Mouse (Mus musculus) limb, embryonic 12.5 days (tissue): ENCODE measurements around the gene Rpl13. TPM values are rescaled to one million over a fixed set of nuclear protein-coding genes. Genes with fewer than 3 reads are reported as not detected.

Experiments
- ATAC-seq: fragments of 200-750 bp; cut with Nextera tagmentation; 2 replicates; pipeline ENCODE4 v1.8.0; 2017; ENCODE audit warnings: low read depth, moderate TSS enrichment; ENCODE audit not compliant: insufficient number of reproducible peaks, insufficient read depth, low FRiP score, low TSS enrichment
- H3K27ac ChIP-seq: fragments of 300-500 bp; sonication (generic); 2 replicates; pipeline ENCODE4 v1.5.1; 2016; ENCODE audit warnings: mild to moderate bottlenecking, moderate library complexity
- H3K27me3 ChIP-seq: fragments of 300-500 bp; sonication (generic); 2 replicates; pipeline ENCODE4 v1.6.1; 2016; ENCODE audit warnings: mild to moderate bottlenecking, moderate library complexity
- H3K36me3 ChIP-seq: fragments of 300-500 bp; sonication (generic); 2 replicates; pipeline ENCODE4 v1.6.1; 2016; ENCODE audit warnings: mild to moderate bottlenecking, moderate library complexity
- H3K4me1 ChIP-seq: fragments of 300-500 bp; sonication (generic); replicated peaks from 2 replicates; pipeline ENCODE4 v1.6.1; 2016
- H3K4me2 ChIP-seq: fragments of 300-500 bp; sonication (generic); 2 replicates; pipeline ENCODE4 v1.6.1; 2016; ENCODE audit warnings: mild to moderate bottlenecking, moderate library complexity
- H3K4me3 ChIP-seq: fragments of 300-500 bp; sonication (generic); replicated peaks from 2 replicates; pipeline ENCODE4 v1.5.1; 2016; ENCODE audit warnings: mild to moderate bottlenecking
- H3K9ac ChIP-seq: fragments of 300-500 bp; sonication (generic); replicated peaks from 2 replicates; pipeline ENCODE4 v1.6.1; 2016; ENCODE audit warnings: mild to moderate bottlenecking, moderate library complexity
- H3K9me3 ChIP-seq: fragments of 300-500 bp; sonication (generic); 2 replicates; pipeline ENCODE4 v1.6.1; 2016; ENCODE audit warnings: mild to moderate bottlenecking, moderate library complexity
- WGBS: fragments of 180-500 bp; shearing (Covaris S2); methylation state at CpG from one replicate; pipeline ENCODE4 v1.1.7; 2016; 5-methylcytosine and 5-hydroxymethylcytosine counted together
- polyA plus RNA-seq: library from polyadenylated mRNA; unstranded; fragments of >200 nt; fragmentation: Nextera tagmentation; extraction: Ambion mirVana; gene quantifications from 2 replicates; pipeline ENCODE4 v1.2.1, GENCODE M21; 2016

Gene Rpl13
- polyA plus RNA-seq: 1,503 and 1,509 TPM in 2 replicates

DNA sequence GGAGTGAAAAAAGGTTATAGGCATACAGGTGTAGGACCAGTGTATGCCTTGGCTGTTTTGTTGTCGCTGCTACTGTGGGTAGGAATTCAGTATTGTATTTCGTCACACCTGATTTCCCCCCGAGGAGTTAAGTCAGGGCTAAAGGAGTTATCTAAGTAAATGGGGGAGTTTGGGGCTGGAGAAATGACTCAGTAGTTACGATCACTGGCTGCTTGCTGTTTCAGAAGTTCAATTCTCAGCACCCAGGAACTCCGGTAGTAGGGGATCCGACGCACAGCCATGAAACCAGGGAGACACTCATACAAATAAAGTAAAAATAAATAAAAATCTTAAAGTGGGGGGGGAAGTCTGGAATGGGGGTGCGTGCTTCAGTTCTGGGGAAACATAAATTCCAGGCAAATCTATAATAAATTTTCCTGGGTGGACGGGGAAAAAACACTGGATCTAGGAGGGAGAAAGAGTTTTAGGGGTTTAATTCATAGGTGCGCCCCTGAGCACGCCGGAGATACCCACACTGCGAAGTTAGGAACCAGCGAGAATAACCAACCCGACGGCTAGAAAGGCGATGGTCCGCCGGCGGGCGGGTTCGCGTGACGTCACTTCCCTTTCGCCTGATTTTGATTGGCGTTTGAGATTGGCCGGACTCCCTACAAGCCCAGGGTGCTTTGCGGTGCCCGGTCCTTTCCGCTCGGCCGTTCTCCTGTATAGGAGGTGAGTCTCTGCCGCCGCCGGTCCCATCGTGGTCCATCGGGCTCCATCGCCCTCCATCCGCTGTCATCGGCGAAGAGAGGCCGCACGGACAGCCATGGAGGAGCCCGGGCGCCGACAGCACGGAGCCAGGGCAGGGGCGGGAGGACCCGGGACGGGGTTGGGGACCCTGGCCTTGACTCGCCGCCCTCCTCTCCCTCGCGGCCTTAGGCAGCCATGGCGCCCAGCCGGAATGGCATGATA, at the start of gene Rpl13:
Rpl13 (plus strand) TSS at position 616 of the 951 bp plus-strand sequence.
- peak within 1 kb of the TSS; percentile 78 for H3K4me3 ChIP-seq
- peaks cover 12% of the 10 kb centered on the region for H3K4me1 ChIP-seq
- H3K9me3 ChIP-seq: no peaks in the 10 kb centered on the region
- peak within 1 kb of the TSS; percentile 97 for H3K27ac ChIP-seq
- WGBS: 2% methylated on average over 55 of the region's 56 CpGs
- peak; percentile 94 for ATAC-seq
- peak within 1 kb of the TSS; percentile 96 for H3K9ac ChIP-seq
- peak within 1 kb of the TSS; percentile 92 for H3K4me2 ChIP-seq
- peaks cover 44% of the 10 kb centered on the region for H3K36me3 ChIP-seq
- no peaks in the 10 kb centered on the region for H3K27me3 ChIP-seq

DNA sequence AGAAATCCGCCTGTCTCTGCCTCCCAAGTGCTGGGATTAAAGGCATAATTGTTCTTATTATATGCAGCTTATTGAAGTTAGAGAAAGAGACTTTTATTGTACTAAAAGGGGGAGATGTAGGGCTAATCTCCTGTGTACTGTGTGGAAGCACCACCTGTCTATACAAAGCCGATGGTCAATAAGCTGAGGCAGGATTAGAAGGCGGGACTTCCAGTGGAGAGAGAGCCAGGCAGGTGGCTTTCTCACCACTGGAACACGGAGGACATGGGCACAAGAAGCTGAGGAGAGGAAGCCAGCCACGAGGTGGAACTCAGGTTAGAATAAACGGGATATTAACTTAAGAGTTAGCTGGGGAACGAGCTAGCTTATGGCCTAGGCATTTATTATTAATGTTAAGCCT, 39.4 kb upstream of the Rpl13 start, which contains the start of gene Spg7:
Spg7 (plus strand) TSS at position 222 of the 400 bp plus-strand sequence.
- Histone ChIP-seq H3K27me3 (no peaks in the 10 kb centered on the region), H3K27ac (no peak within 1 kb of the TSS), H3K4me1 (peaks cover 23% of the 10 kb centered on the region), H3K36me3 (peaks cover 7% of the 10 kb centered on the region), H3K9ac (no peak within 1 kb of the TSS), H3K4me2 (0 out of 2 replicates have a peak within 1 kb of the TSS, but pooled peaks have one; percentile 66), H3K4me3 (no peak within 1 kb of the TSS), H3K9me3 (no peaks in the 10 kb centered on the region)
- 72% methylated on average over 7 of the region's 7 CpGs for WGBS
- ATAC-seq: no peak

DNA sequence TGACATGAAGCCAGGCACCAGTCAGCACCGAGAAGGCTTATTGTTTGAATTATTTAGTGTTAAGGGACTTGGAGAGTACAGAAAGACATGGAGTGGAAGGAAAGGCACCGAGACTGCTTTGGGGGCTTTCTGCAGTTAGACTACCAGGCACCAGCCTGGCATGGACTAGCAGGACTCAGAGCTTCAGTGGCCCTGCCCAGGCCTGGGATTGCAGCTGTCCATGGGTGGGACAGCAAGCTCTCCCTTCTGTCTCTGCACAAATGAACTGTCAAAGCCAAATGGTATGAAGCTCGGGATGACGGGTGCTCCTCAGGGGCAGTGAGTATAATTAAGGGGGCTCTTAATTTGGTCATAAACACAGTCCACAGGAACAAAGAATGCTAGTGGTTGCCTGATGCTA, 38.1 kb upstream of the Rpl13 start:
- H3K4me2 ChIP-seq: peak overlapping the region; percentile 66
- WGBS: 63% methylated on average over 4 of the region's 4 CpGs
- peak overlapping the region; percentile 93; the same call in 1 of the 2 replicates for H3K9ac ChIP-seq
- no peaks in the 10 kb centered on the region for H3K27me3 ChIP-seq
- H3K36me3 ChIP-seq: peaks cover 15% of the 10 kb centered on the region
- no peaks in the 10 kb centered on the region for H3K9me3 ChIP-seq
- H3K4me1 ChIP-seq: peaks cover 23% of the 10 kb centered on the region
- no peak overlapping the region for H3K27ac ChIP-seq
- peak overlapping the region; percentile 92; the same call in 1 of the 2 replicates for H3K4me3 ChIP-seq
- no peak for ATAC-seq

- H3K4me3 ChIP-seq: peak overlapping the region; percentile 92
- H3K27me3 ChIP-seq: no peaks in the 10 kb centered on the region
- 2% methylated on average over 14 of the region's 14 CpGs for WGBS
- peak overlapping the region; percentile 66 for H3K4me2 ChIP-seq
- no peak for ATAC-seq
- peaks cover 23% of the 10 kb centered on the region for H3K4me1 ChIP-seq
- H3K9ac ChIP-seq: peak overlapping the region; percentile 93
- H3K9me3 ChIP-seq: no peaks in the 10 kb centered on the region
- peaks cover 18% of the 10 kb centered on the region for H3K36me3 ChIP-seq
- H3K27ac ChIP-seq: peak overlapping the region; percentile 93
Observed at GRCm38 (mm10) chr8:123064809-123065213, 37.3 kb upstream of the Rpl13 start.

DNA sequence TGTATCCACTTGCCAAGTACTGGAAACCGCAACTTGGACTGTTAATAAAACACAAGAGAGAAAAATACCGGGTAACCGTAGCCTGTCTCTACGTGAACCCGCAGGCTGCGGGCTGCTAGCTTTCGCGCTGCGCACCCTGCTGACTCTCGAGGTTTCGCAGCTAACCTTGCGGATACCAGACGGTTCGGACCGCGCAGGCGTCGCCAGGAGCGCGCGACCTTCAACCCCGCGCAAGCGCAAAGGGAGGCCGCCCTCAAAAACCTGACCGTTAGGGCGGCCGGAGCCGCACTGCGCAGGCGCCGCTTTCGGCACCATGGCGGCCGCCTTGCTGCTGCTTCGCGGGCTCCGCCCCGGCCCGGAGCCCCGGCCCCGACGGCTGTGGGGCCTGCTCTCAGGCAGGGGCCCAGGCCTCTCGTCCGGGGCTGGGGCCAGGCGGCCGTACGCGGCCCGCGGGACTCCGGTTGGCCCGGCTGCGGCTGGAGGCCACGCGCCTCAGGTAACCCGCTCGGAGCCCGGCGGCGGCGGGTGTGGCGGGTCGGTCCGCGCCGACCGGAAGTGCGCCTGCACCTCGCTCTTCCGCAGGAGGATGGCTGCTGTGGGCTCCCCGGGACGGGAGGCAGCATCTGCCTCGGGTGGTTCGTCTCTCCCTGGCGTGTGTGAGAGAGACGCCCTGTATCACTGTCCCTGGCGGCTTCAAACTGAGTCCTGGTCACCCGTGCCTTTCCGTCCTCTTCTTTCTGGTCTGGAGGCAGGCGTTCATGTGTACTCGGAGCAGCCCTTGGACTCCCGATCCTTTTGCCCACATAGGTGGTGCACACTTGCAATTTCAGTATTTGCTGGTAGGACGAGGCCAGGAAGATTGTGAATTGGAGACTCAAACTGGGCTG, 36.7 kb upstream of the Rpl13 start:
- Histone ChIP-seq H3K27me3 (no peaks in the 10 kb centered on the region), H3K4me1 (peaks cover 23% of the 10 kb centered on the region), H3K4me3 (peak overlapping the region; percentile 92), H3K27ac (peak overlapping the region; percentile 93), H3K36me3 (peaks cover 23% of the 10 kb centered on the region), H3K9ac (peak overlapping the region; percentile 93), H3K4me2 (peak overlapping the region; percentile 66), H3K9me3 (no peaks in the 10 kb centered on the region)
- WGBS: under 1% methylated on average over 84 of the region's 84 CpGs
- peak; percentile 92 for ATAC-seq

DNA sequence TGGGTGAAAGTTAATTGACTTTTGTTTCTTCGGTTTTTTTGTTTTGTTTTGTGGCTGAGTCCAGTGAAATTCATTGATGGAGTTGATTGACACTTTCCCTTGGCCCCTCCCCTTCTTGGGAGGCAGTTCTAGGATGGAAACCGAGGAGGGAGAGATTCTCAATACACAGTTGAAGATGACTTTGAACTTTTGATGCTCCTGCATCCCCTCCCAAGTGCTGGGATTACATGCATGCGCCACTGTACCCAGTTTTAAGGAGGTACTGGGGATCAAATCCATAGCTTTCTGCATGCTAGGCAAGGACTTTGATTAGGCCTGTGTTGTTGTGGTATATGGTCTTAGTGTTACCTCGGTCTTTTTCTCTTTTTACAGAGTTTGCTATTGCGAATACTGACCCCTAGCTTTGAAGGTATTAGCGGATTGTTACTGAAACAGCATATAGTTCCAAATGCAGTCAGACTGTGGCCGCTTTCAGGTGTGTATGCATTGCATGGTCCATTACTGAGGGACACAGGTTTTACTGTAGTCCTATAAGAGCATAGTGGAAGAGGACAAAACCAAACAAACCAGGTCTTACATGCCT, 36.0 kb upstream of the Rpl13 start:
- no peak for ATAC-seq
- WGBS: 37% methylated on average over 7 of the region's 7 CpGs
- Histone ChIP-seq H3K4me1 (peaks cover 23% of the 10 kb centered on the region), H3K9me3 (no peaks in the 10 kb centered on the region), H3K4me2 (peak overlapping the region; percentile 66), H3K27me3 (no peaks in the 10 kb centered on the region), H3K27ac (peak overlapping the region; percentile 93), H3K36me3 (peaks cover 28% of the 10 kb centered on the region), H3K4me3 (peak overlapping the region; percentile 92), H3K9ac (peak overlapping the region; percentile 93)

GRCm38 (mm10) chr8:123071176-123071575, 31.0 kb upstream of the Rpl13 start:
- Histone ChIP-seq H3K9ac (no peak overlapping the region), H3K27me3 (no peaks in the 10 kb centered on the region), H3K4me3 (no peak overlapping the region), H3K4me1 (peaks cover 11% of the 10 kb centered on the region), H3K36me3 (peaks cover 77% of the 10 kb centered on the region), H3K27ac (no peak overlapping the region), H3K4me2 (no peak overlapping the region), H3K9me3 (no peaks in the 10 kb centered on the region)
- ATAC-seq: no peak
- 83% methylated on average over 4 of the region's 4 CpGs for WGBS

DNA sequence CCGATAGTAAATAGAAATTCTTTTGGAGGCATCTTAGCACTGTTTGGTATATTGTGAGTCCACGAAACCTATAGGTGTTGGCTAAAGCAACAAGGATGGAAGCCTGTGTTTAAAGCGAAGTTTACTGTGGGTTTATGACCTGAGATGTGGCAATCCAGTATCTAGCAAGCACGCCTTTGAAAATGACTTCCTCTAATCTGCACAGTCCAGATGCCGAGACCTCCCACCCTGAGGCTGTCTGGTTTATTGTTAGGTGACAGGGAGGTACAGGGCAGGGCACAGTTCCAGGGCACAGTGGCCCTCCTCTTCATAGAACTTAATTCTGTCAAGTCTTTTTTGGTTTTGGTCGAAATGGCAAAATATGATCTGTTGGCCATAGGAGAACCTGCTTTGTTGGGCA, 24.9 kb upstream of the Rpl13 start:
- H3K4me1 ChIP-seq: no peaks in the 10 kb centered on the region
- peaks cover 95% of the 10 kb centered on the region for H3K36me3 ChIP-seq
- H3K9ac ChIP-seq: no peak overlapping the region
- H3K27ac ChIP-seq: no peak overlapping the region
- no peaks in the 10 kb centered on the region for H3K27me3 ChIP-seq
- ATAC-seq: no peak
- H3K4me2 ChIP-seq: no peak overlapping the region
- no peak overlapping the region for H3K4me3 ChIP-seq
- WGBS: 84% methylated on average over 6 of the region's 6 CpGs
- H3K9me3 ChIP-seq: no peaks in the 10 kb centered on the region

- H3K27ac ChIP-seq: no peak overlapping the region
- whole genome bisulfite sequencing: 82% methylated on average over 6 of the region's 6 CpGs
- H3K9ac ChIP-seq: no peak overlapping the region
- H3K36me3 ChIP-seq: peaks cover 95% of the 10 kb centered on the region
- no peaks in the 10 kb centered on the region for H3K4me1 ChIP-seq
- no peak overlapping the region for H3K4me3 ChIP-seq
- H3K9me3 ChIP-seq: no peaks in the 10 kb centered on the region
- H3K27me3 ChIP-seq: no peaks in the 10 kb centered on the region
- H3K4me2 ChIP-seq: no peak overlapping the region
- no peak for ATAC-seq
Observed at GRCm38 (mm10) chr8:123082993-123083392, 19.2 kb upstream of the Rpl13 start.

DNA sequence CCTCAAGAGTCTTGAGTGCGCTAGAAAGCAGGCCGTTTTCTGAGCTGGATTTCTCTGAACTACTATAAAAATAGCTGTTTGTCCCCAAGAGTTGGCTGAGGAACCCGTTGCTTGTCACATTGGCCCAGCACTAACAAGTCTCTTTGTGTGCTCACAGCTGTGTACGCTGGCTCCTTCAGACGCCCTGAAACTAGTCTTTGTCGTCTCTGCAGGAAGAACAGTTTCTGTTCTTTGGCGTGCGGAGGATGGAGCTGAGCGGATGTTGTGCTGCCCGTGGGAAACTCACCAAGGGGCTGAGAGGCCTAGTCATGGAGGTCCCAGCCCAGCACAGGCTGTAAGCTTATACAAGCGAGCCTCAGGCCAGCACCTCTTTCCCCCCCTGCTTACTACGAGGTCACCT, 18.5 kb upstream of the Rpl13 start:
- WGBS: 94% methylated on average over 12 of the region's 12 CpGs
- no peak overlapping the region for H3K9ac ChIP-seq

More for the DNA sequence above, 18.5 kb upstream of the Rpl13 start:
- no peaks in the 10 kb centered on the region for H3K9me3 ChIP-seq
- H3K27ac ChIP-seq: no peak overlapping the region
- H3K36me3 ChIP-seq: peaks cover 99% of the 10 kb centered on the region
- H3K4me3 ChIP-seq: no peak overlapping the region
- H3K4me1 ChIP-seq: no peaks in the 10 kb centered on the region
- no peaks in the 10 kb centered on the region for H3K27me3 ChIP-seq
- ATAC-seq: no peak
- no peak overlapping the region for H3K4me2 ChIP-seq
